Mouse (Mus musculus) heart, postnatal 0 days (tissue): ENCODE measurements around the gene Reg3g. TPM values are rescaled to one million over a fixed set of nuclear protein-coding genes. Genes with fewer than 3 reads are reported as not detected.
A peak's percentile ranks its signal among the peaks of the same experiment; 100 is the strongest.

Experiments
- ATAC-seq: fragments of 200-750 bp; cut with Nextera tagmentation; 2 replicates; pipeline ENCODE4 v1.8.0; 2017; ENCODE audit warnings: low read depth, moderate number of reproducible peaks, moderate library complexity; ENCODE audit not compliant: insufficient read depth
- DNase-seq: peaks from one replicate; pipeline ENCODE4 v3.0.0-alpha.2; 2016; ENCODE audit warnings: low spot score
- H3K27ac ChIP-seq: fragments of 300-500 bp; sonication (generic); 2 replicates; pipeline ENCODE4 v1.5.1; 2014; ENCODE audit warnings: low read depth, mild to moderate bottlenecking
- H3K27me3 ChIP-seq: fragments of 300-500 bp; sonication (generic); 2 replicates; pipeline ENCODE4 v1.6.1; 2014; ENCODE audit warnings: low read length, mixed read lengths; ENCODE audit not compliant: control insufficient read depth, insufficient read depth
- H3K36me3 ChIP-seq: fragments of 300-500 bp; sonication (generic); replicated peaks from 2 replicates; pipeline ENCODE4 v1.6.1; 2014; ENCODE audit warnings: low read length, mixed read lengths; ENCODE audit not compliant: control insufficient read depth, insufficient read depth
- H3K4me1 ChIP-seq: fragments of 300-500 bp; sonication (generic); 2 replicates; pipeline ENCODE4 v1.6.1; 2014; ENCODE audit warnings: antibody characterized with exemption; ENCODE audit not compliant: control insufficient read depth, insufficient read depth
- H3K4me2 ChIP-seq: fragments of 300-500 bp; sonication (generic); 2 replicates; pipeline ENCODE4 v1.6.1; 2014; ENCODE audit warnings: low read depth, mild to moderate bottlenecking, low read length, moderate library complexity
- H3K4me3 ChIP-seq: fragments of 300-500 bp; sonication (generic); 2 replicates; pipeline ENCODE4 v1.5.1; 2014; ENCODE audit warnings: low read depth, low read length
- H3K9ac ChIP-seq: fragments of 300-500 bp; sonication (generic); replicated peaks from 2 replicates; pipeline ENCODE4 v1.6.1; 2014; ENCODE audit warnings: low read depth, low read length, mixed read lengths
- H3K9me3 ChIP-seq: fragments of 300-500 bp; sonication (generic); replicated peaks from 2 replicates; pipeline ENCODE4 v1.6.1; 2016; ENCODE audit warnings: low read length; ENCODE audit not compliant: control insufficient read depth
- CTCF ChIP-seq: IDR thresholded peaks from 2 replicates; pipeline ENCODE4 v1.5.1; 2016; ENCODE audit warnings: antibody characterized with exemption, control low read depth, low read depth
- EP300 ChIP-seq: IDR thresholded peaks from 2 replicates; pipeline ENCODE4 v1.6.1; 2016; ENCODE audit warnings: antibody characterized with exemption, low read depth
- WGBS: fragments of 180-500 bp; shearing (Covaris S2); extraction: QIAGEN DNeasy Blood & Tissue Kit; methylation state at CpG from one replicate; pipeline ENCODE4 v1.1.7; 2014; 5-methylcytosine and 5-hydroxymethylcytosine counted together
- polyA plus RNA-seq: library from polyadenylated mRNA; unstranded; fragments of >200 nt; fragmentation: Nextera tagmentation; extraction: Ambion mirVana; gene quantifications from 2 replicates; pipeline ENCODE4 v1.2.1, GENCODE M21; 2015
- total RNA-seq: library from RNA; depleted of rRNA; stranded (reverse); fragments of >200 nt; gene quantifications from 2 replicates; pipeline ENCODE4 v1.2.3, GENCODE M21; 2014; ENCODE audit warnings: low replicate concordance; rRNA removed

The Reg3g gene
- total RNA-seq (7.1 and 40.7 TPM in 2 replicates), polyA plus RNA-seq (0.26 and 179 TPM in 2 replicates)

DNA sequence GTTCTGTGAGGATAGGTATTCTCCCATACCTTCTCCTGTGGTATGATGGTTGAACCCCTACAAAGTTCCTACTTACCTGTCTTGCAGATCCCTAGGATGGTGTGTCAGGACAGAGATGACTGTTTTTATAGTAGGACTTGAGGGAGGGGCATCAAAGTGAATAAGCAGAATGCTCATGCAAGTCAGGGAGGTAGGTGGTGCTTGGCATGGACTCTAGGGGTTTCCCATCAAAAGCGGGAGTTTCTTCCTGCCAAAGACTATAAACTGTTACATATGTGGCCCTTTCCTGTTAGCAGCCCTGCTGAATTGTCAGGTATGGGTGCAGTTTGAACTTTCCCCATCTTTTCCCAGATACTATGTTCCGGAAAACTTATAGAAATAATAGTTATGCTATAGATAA lies at the start of gene Reg3g:
Gene Reg3g, minus strand, starts transcription at position 101 of the 400 bp plus-strand sequence.
- Histone ChIP-seq H3K9me3 (no peaks in the 10 kb centered on the region), H3K36me3 (no peaks in the 10 kb centered on the region), H3K4me3 (no peak within 1 kb of the TSS), H3K27me3 (no peaks in the 10 kb centered on the region), H3K4me1 (no peaks in the 10 kb centered on the region), H3K9ac (no peak within 1 kb of the TSS), H3K4me2 (no peak within 1 kb of the TSS), H3K27ac (no peak within 1 kb of the TSS)
- 75% methylated on average over 2 of the region's 2 CpGs for WGBS
- DNase-seq (no peak), ATAC-seq (no peak)
- TF ChIP-seq EP300 (no peak), CTCF (no peak)

DNA sequence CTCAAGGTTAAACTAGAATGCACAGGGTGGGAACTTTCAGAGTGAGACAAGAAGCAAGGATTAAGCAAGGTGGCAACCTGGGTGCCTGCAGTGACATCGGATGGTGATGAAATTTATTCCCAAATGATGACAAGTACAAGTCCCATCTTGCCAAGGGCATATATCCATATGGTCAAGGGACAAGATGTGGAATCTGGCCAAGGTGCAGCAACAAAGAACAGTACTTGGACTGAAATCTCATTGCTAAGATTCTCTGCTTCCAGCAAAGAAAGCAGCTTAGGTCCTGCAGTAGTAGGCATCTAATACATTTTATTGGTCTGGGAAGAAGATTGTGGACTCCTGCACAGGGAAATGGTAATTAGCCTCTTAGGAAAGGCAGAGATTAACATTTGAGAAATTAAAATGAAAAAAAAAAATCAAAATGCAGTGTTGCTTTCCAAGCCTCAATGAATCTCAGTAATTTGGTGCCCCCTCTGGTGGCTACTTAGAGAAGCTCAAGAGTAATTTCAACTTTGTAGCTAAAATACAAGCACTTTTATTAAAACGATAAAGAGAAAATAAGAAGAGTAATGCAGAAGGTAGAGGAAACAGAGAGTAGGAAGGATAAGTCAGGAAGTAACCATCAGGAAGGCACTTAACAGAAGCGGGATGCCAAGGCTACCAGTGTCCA lies 47.2 kb upstream of the Reg3g start:
- no peak overlapping the region for H3K4me3 ChIP-seq
- 55% methylated on average over 3 of the region's 3 CpGs for WGBS
- no peak overlapping the region for H3K4me2 ChIP-seq
- H3K36me3 ChIP-seq, result no peaks in the 10 kb centered on the region
- peak; percentile 20; the same call in 1 of the 2 replicates for TF ChIP-seq CTCF
- no peak for TF ChIP-seq EP300
- H3K4me1 ChIP-seq, result no peaks in the 10 kb centered on the region
- no peaks in the 10 kb centered on the region for H3K9me3 ChIP-seq
- no peaks in the 10 kb centered on the region for H3K27me3 ChIP-seq
- H3K27ac ChIP-seq, result no peak overlapping the region
- DNase-seq (no peak), ATAC-seq (no peak)
- no peak overlapping the region for H3K9ac ChIP-seq

DNA sequence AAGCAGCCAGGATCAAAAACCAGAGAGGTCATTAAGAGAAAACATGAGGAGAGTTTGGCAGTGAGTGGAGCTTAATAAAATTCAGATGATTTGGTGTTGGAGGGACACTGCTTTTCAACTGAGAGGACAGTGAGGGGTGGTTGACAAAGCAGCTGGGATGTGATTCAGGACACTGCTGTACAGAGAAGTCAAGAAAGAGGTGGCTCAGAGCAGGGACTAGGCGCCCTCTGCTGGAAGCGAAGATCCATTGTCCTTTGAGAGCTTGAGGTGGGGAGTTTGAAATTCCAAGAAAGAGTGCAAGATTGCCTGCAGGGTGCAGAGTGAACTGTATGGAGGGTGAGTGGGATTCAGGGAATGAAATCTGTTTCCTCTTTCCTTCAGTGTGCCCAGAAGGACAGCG lies 44.2 kb upstream of the Reg3g start:
- 3% methylated on average over 3 of the region's 3 CpGs for WGBS
- DNase-seq (no peak), ATAC-seq (no peak)
- peak; percentile 67 for TF ChIP-seq CTCF
- no peak for TF ChIP-seq EP300
- Histone ChIP-seq H3K9me3 (no peaks in the 10 kb centered on the region), H3K27me3 (no peaks in the 10 kb centered on the region), H3K4me1 (no peaks in the 10 kb centered on the region), H3K4me2 (no peak overlapping the region), H3K27ac (no peak overlapping the region), H3K36me3 (no peaks in the 10 kb centered on the region), H3K4me3 (no peak overlapping the region), H3K9ac (no peak overlapping the region)

DNA sequence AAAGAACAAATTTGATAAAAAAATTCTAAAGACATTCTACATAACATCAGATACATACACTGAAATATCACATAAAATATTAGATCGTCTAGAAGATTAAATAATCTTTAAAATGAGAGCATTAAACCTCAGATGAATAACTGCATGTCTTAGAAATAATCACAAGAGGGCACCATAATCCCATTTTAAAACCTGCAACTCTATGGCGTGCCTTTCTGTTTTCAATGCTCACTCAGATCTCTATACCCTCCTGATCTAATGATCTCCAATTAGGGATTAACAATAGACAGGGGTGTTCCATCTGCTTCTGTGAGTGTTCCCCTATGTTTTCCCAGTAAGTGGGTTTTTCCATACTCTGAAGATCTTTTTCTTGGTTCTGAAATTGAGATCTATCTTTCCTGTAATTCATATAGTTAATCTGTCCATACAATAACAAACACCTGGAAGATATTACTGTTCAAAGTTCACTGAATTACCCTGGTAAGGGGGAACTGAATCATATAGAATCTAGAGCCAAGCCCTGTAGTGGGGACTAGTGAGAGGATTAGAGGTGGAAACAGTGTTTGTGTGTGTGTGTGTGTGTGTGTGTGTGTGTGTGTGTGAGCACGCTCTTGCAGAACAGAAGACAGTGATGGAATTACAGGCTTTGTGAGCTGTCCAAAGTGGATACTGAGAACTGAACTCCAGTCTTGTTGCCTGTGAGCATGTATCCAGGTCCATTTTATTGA lies 41.7 kb upstream of the Reg3g start:
- H3K4me3 ChIP-seq, result no peak overlapping the region
- H3K9ac ChIP-seq, result no peak overlapping the region
- no peaks in the 10 kb centered on the region for H3K9me3 ChIP-seq
- no peaks in the 10 kb centered on the region for H3K36me3 ChIP-seq
- no peaks in the 10 kb centered on the region for H3K4me1 ChIP-seq
- no peak overlapping the region for H3K4me2 ChIP-seq
- H3K27me3 ChIP-seq, result no peaks in the 10 kb centered on the region
- no peak for ATAC-seq
- 57% methylated on average over 3 of the region's 3 CpGs for WGBS
- no peak for DNase-seq
- H3K27ac ChIP-seq, result no peak overlapping the region
- no peak for TF ChIP-seq EP300
- no peak for TF ChIP-seq CTCF

- H3K9ac ChIP-seq, result no peak overlapping the region
- TF ChIP-seq EP300 (no peak), CTCF (no peak)
- no peaks in the 10 kb centered on the region for H3K9me3 ChIP-seq
- no peaks in the 10 kb centered on the region for H3K4me1 ChIP-seq
- DNase-seq (no peak), ATAC-seq (no peak)
- H3K27me3 ChIP-seq, result no peaks in the 10 kb centered on the region
- no peaks in the 10 kb centered on the region for H3K36me3 ChIP-seq
- H3K4me3 ChIP-seq, result no peak overlapping the region
- no peak overlapping the region for H3K4me2 ChIP-seq
- no peak overlapping the region for H3K27ac ChIP-seq
- WGBS, result 60% methylated on average over 3 of the region's 3 CpGs
Observed at GRCm38 (mm10) chr6:78505745-78506144, 37.1 kb upstream of the Reg3g start.
